Mouse (Mus musculus) liver, embryonic 14.5 days (tissue): ENCODE data around the gene Mgat4d.

Experiments
- CTCF ChIP-seq: IDR thresholded peaks from 2 replicates; pipeline ENCODE4 v1.5.1; 2016; ENCODE audit warnings: antibody characterized with exemption, low read depth, control low read depth
- EP300 ChIP-seq: IDR thresholded peaks from 2 replicates; pipeline ENCODE4 v1.6.1; 2016; ENCODE audit warnings: antibody characterized with exemption, low read depth

DNA sequence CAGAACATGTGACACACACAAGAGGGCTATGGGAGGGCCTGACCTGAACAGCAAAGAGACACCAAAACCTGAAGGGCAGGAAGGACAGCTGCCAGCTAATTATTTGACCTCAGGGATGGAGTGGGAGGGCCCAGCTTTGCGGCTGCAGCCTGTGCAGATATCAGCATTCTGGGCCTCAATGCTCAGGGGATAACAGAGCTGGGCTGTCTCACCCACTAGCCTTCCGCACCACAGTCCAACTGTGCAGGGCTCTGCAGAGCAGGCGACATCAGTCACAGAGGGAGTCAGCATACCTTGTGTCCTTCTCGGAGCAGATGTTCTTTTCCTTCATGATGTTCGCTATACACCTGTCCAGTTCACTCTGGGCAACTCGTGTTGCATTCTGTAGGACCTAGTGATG is 25.9 kb upstream of the Mgat4d start:
- TF ChIP-seq CTCF (no peak), EP300 (no peak)
